Mouse (Mus musculus) kidney, postnatal 10 days (tissue): ENCODE results near the gene Rad21l.
"Not testable (repeated sequence)": the region's sequence is repeated elsewhere in the genome, so short reads cannot be mapped to it uniquely, and the experiment has no call there.

Source experiments
- DNase-seq: peaks from one replicate; pipeline ENCODE4 v3.0.0; 2021; ENCODE audit warnings: mixed read lengths

Gene Rad21l

DNA sequence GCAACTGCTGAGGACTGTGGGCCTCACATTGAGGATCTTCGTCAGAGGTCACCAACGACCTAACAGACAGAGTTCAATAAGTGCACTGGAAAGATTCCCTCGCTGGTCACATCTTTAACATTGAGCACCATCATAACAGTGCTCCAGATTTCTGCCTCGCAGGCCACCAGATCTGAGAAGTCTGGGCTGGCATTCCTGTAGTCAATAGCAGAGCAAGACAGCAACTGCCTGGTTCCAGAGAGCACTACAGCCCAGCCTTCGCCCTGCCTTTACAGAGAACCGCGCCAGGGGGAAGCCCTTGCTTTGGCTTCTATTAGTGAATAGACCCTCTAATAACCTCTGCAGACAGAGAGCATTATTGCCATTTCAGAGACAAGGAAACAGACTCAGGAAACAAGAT is 42.0 kb downstream of the Rad21l start:
- no peak for DNase-seq

DNA sequence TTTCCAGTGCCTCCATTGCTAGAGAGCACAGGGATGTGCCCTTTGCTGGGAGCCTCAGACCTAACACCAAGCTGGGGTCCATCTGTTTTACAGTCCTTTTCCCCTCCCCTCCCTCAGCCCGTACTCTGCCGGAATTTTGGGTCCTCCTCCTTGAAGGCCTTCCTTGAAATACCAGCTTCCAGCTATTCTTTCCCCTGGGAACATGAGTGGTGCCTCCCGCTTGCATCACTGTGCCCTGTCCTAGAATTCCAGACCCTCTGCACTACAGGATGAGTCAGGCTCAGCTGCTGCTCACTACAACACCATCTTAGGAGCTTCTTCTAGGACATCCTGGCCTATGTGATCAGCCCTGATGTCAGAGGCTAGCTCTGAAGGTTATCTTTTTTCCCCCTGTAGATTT is 44.6 kb downstream of the Rad21l start:
- DNase-seq, result no peak

DNA sequence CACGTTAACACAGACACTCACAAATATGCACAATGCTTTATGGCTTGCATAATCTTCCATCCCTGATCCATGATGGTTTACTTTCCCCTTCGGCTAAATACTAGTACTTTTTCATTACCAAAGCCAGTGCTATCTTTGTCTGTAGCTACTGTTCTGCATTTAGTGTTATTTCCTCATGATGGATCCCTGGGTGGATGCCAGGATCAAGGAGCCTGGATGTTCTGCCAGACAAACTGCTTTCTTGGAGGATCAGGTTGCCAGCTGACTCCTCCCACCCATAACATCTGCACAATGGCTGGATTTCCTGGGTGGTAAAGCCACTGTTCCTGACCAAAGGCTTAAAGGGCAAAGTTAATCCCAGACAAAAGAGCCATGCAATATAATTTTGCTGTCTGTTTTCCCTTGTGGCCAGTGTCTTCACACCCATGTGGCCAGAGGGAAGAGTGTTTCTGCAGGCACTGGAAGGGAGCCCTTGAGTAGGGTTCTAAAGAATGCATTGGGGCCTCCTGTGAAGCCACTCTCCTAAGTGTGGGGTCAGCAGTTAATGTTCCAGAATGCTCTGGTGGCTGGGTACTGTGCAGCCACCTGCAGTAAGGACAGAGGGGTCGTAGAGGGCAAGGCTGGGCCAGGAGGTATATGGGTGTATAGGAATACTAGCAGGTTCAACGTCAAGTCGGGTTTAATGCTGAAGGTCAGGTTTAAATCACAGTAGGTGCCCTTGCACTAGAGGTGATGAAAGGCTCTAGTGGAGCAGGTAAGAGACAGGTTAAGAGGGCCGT is 51.6 kb downstream of the Rad21l start:
- DNase-seq, result no peak

DNA sequence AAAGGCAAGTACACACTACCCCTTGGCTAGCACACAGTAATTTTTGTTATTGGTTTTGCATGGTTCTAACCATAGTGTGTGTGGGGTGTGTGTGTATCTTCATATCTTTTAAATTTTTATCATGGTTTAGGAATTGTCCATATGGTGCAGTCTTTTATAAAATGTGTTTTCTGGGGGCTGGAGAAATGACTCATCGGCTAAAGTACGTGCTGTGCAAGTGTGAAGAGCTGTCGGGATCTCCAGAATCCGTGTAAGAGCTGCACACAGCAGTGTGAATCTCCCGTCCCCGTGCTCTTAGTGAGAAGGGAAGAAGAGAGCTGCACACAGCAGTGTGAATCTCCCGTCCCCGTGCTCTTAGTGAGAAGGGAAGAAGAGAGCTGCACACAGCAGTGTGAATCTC is 52.6 kb downstream of the Rad21l start:
- DNase-seq, result not testable (repeated sequence)

DNA sequence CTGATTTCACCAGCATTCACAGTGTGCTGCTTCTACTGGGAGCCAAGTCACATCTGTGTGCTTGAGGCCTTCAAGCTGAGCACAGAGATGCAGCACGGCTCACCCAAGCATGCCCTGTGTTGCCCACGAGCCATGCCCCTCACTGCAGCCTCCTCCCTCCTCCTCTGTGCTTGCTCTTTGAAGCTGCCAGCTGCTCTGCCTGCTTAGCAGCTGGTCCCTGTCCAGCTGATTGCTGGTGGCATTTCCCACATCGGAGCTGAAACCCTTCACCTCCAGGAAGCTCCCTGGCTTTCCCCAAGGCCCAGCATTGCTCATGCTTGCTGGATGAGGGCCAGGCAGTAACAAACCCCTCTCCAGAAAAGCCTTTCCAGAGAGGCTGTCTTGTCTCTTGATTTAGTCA is 58.4 kb downstream of the Rad21l start:
- DNase-seq, result peak; percentile 30

DNA sequence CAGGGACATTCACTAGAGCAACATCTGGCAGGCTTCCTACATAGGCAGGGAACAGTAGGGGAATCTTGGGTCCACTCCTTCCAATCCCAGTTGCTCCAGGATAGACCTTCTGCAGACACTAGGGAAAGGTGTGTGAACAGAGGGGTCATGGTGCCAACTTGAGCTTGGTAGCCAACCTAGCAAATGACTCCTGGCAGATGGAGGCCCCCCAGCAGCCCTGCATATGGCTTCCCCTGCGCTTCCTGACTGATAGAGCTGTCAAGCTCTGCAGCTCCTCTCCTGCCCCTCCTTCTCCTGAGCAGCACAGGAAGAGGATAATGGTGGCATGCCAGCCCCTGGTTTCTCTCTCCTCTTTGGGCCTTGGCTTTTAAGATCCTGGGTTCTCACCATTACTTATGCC is 59.9 kb downstream of the Rad21l start:
- no peak for DNase-seq

DNA sequence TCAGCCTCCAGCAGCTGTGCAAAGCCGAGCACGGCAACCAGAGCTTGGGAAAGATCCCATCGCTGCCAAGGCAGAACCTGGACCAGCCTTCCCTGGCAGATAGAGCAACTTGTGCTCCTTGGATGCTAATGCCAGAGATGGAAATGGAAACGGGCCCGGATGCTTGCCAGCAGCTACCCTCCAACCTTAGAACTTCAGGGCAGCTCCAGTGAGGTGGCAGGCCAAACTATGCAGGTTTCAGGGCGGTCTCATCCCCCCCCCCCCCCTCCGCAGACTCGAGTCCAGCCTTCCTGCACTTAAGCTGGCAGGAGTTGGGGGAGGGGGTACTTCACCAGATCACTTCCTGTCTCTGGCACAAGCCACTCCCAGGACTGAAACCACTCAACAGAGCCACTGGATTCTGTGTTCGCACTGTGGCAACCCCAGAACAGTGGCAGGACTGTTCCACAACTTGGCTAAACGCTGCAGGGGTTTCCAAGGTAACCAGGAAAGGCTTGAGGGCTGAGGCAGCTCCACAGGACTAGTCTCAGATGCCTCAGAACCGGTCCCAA is 62.8 kb downstream of the Rad21l start:
- no peak for DNase-seq

DNA sequence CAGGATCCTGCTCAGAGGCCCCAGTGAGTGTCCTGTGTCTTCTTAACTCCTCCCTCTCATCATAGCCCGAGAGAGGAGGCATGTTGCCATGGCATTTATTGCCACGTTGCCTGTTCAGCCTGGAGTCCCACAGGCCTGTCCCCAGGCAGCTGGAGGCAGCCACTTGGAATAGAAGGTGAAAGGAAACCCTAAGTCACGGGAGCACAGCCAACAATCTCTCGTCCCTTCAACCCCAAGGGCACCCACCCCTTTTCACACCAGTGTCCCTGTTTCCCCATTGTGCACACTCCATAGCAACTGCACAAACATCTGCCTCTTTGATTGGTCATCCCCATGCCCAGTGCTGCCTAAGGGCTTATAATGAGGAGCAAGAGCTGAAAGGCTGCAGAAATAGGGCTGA is 64.7 kb downstream of the Rad21l start:
- DNase-seq, result no peak

DNA sequence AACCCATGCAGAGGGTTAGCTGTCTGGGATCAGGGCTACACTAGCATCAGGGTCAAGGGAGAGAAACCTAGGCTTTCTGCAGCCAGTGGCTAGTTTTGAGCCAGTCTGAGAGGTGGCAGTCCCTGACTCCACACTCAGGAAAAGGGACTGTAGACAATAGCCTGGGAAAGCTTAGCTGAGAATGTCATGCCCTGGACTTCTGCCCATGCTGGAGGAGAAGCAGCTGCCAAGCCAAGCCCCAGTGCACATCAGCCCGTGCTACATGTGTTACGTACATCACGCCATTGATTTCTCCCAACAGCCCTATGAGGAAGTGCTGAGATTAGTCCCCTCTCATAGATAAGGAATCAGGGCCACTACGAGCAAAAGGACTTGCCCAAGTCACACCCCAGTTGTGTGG is 66.2 kb downstream of the Rad21l start:
- DNase-seq, result peak; percentile 21

DNA sequence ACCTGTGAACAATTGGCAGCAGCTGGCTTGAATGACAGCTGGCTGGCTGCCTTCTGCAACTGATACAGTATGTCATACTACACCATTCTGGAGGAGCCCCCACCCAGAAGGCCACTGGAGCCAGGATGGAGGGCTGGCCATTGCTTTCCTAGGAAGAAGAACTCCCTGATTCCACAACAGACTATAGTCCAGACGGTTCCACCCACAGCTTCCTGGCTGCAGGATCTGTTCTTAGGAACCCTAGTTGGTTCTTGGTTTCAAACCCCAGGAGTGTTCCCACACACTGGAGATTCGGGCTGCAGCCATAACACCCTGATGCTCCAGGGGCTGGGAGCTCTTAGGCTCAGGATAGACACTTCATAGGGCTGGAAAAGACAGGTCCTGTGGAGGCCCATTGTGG is 70.3 kb downstream of the Rad21l start:
- DNase-seq, result no peak
